Mouse (Mus musculus) cerebellum, adult 11 months (tissue): ENCODE data around the gene Rtn2.
A peak's percentile ranks its signal among the peaks of the same experiment; 100 is the strongest.

ENCODE experiments used
- DNase-seq: peaks from one replicate; pipeline ENCODE4 v3.0.0; 2022

Gene Rtn2

GRCm38 (mm10) chr7:19282385-19282784, at the start of gene Rtn2:
Gene Rtn2 (plus strand): TSS chr7:19282624.
- DNase-seq, result peak; percentile 87

GRCm38 (mm10) chr7:19234652-19235051, 47.8 kb upstream of the Rtn2 start:
- no peak for DNase-seq

GRCm38 (mm10) chr7:19235092-19235671, 47.2 kb upstream of the Rtn2 start:
- no peak for DNase-seq

- DNase-seq, result no peak
Observed at GRCm38 (mm10) chr7:19236411-19236810, 46.0 kb upstream of the Rtn2 start.

- no peak for DNase-seq
Observed at GRCm38 (mm10) chr7:19238344-19238743, 44.1 kb upstream of the Rtn2 start.

DNA sequence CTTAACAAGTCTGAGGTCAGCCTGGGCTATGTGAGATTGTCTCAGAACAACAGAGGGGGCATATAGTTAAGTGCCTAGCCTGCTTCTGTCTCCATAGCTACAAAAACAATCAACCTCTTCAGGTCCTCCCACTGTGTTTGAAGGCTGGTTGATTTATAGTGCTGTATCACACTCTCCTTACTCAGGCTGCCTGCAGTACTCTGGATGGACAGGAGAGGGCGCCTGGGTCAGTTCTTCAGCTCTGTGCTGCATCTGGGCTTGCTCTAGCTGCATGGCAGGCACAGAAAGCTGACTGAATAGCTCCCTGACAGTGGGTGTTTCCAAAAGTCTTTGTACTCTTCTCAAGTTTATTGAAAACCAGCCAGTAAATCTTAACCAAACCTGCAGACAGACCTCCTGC, 43.0 kb upstream of the Rtn2 start:
- peak; percentile 85 for DNase-seq

GRCm38 (mm10) chr7:19239986-19240385, 42.4 kb upstream of the Rtn2 start:
- no peak for DNase-seq

DNA sequence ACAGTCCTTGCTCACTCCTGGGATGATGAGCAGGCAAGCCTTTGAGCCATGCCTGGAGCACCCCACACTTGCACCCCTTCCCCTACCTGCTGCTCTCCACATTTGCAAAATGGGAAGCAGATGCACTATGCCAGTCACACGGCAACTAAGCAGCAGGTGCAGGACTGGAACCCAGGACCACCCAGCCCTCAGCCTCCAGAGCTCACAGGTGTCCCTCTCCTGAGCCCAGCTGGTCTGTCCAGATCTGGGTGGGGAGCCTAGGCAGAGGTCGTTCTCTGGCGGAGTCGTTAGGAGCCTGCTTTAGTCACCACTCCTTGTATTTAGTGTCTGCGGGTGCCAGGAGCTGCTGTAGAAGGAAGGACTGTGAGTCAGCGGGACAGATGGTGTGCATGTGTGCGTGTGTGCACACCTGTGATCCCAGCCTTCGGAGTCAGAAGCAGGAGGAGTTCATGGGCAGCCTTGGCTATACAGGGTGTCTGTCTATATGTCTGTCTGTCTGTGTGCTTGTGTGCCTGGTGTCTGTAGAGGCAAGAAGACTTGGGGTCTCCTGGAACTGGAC, 41.4 kb upstream of the Rtn2 start:
- no peak for DNase-seq

GRCm38 (mm10) chr7:19242005-19242404, 40.4 kb upstream of the Rtn2 start:
- DNase-seq, result no peak

DNA sequence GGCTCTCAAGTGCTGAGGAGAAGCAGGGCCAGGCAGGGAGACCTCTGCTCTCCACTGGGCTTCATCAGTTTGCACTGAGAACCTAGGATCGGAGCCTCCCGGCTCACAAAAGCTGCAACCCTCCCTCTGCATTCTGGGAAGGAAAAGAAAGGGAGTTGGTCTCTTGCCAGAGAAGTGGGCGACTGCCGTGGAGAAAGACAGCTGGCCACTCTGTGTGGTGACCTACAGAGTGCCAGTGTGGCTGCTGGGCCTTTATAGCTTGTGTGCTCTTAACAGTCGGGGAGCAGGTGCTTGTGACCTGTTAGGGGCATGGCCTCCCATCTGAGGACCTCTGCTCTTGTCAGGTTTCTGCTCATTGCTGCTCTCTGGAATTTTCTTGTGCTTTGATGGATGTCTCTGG, 38.6 kb upstream of the Rtn2 start:
- DNase-seq, result no peak

DNA sequence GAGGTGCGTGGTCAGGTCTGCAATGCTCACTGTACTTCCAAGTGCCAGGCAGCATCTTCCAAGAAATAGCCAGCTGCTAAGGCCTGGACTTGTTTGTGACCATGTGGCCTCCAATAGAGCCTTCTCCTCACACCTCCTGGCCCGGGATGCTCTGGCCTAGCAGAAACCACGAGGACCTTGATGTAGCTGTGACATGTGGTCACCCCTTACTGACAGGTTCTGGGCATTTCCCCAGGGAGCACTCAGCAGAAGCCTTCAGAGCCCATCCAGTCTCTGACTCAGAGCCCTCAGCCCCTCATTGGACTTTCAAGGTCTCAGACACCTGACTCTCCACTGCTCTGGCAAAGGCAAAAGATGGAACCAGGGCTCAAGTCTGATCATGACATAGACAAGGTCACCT, 37.3 kb upstream of the Rtn2 start:
- DNase-seq, result no peak

- DNase-seq, result no peak
Observed at GRCm38 (mm10) chr7:19246855-19247254, 35.6 kb upstream of the Rtn2 start.

DNA sequence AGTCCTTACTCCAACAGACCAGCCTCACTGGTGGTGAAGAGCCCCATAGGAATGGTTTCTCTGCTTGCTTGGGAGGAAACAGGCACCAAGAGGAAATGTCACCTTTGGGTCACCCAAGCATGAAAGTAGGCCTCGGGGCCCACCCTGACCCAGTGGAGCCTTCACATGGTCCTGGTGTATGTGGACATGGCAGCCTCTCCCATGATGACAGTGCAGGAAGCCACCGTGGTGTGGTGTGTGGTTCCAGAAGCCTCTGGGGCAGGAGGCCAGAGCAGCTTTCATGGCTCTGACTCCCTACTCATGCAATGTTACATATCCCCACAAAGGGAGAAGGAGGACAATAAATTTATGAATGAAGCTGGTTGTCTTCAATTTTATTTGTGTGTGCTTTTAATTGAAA, 34.9 kb upstream of the Rtn2 start:
- no peak for DNase-seq

- no peak for DNase-seq
Observed at GRCm38 (mm10) chr7:19252078-19252477, 30.3 kb upstream of the Rtn2 start.

- no peak for DNase-seq
Observed at GRCm38 (mm10) chr7:19253437-19253836, 29.0 kb upstream of the Rtn2 start.

GRCm38 (mm10) chr7:19255395-19255794, 27.0 kb upstream of the Rtn2 start:
- no peak for DNase-seq

DNA sequence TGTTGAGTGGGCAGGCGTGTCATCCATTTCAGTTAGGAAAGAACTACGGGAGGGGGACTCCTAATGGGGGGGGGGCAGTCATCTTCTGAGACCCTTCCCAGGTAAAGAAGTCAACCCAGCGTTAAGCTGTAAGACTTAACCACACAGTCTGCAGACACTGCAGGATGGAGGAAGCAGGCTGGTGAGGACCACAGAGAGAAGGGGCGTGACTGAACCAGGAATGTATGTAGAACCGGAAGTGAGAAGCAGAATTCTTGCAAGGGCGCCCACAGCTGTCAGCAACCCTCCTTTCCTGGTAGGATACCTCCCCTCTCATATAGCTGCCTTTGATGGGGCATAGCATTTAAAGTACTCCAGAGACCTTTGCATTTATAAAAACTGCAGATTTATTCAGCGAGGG, 25.9 kb upstream of the Rtn2 start:
- DNase-seq, result no peak

- no peak for DNase-seq
Observed at GRCm38 (mm10) chr7:19257390-19258022, 24.9 kb upstream of the Rtn2 start.

DNA sequence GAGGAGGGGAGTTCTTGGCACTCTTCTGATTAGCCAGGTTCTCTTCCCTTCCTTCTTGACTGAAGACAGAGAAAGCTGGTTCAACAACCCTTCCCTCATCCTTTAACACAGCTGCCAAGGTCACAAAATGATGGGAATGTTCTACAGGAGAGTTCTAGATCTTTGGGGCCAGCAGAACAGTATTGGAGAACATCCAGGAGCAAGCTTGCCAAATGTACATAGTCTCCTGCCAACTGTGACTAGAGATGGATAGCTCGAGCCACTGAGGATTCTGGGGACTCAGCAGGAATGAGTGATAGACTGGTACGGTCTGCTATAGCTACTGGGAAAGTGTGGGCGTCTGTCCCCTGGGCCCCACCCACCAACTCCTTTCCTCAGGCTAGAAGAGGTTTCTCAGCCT, 24.1 kb upstream of the Rtn2 start:
- DNase-seq, result no peak

GRCm38 (mm10) chr7:19265147-19265546, 17.3 kb upstream of the Rtn2 start:
- DNase-seq, result no peak

DNA sequence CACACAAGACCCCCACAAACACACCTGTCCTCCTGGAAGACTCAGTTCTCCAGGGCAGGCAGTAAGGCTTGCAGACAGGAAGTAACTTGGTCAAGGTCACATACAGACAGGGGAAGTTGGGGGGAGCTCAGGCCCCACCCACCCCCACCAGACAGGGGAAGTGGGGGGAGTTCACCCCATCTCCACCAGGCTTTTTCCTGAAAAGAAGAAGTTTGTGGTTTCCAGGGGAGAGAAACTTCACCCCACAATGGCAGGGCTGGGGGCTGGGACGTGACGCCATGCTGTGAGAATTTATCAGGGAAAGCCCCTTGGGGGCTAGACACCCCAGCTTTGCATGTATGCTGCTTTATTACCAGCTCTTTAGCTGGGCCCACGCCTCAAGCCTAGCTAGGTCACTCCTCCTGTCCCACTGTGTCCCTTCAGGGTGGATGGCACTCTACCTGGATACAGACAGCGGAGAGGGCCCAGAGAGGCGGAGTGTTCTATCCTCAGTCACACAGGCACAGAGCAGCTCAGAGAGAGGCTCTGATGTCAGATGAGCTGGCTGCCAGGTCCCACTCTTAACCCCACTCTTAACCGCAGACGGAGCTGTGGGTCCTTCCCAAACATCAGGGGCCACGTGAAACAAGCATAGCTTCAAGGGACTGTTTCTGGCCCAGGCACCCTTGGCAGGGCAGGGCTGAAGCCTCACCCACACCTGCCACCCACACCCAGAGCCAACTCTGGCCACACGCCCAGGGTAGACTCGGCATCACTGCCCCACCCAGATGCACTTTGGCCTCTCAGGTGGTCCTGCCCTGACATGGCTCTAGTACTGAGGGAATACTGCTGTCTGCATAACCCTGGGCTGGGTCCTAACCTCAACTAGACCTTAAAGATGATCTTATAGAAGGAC, 16.2 kb upstream of the Rtn2 start:
- no peak for DNase-seq

DNA sequence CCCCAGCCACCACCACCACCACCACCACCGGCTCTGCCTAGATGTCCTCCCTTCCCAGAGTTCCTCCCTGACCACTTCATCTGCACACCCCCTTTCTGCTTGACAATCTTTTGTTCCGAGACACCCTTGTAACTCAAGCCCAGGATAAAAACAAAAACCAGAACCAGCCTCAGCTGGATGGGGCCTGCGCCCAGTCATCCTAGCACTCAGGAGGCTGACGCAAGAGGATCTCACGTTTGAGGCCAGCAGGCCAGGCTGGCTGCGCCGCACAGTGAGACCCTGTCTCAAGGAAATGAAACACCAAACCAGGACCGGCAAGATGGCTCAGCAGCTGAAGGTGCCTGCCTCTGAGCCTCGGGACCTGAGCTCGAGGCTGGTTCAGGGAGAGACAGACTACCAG, 15.4 kb upstream of the Rtn2 start:
- no peak for DNase-seq

DNA sequence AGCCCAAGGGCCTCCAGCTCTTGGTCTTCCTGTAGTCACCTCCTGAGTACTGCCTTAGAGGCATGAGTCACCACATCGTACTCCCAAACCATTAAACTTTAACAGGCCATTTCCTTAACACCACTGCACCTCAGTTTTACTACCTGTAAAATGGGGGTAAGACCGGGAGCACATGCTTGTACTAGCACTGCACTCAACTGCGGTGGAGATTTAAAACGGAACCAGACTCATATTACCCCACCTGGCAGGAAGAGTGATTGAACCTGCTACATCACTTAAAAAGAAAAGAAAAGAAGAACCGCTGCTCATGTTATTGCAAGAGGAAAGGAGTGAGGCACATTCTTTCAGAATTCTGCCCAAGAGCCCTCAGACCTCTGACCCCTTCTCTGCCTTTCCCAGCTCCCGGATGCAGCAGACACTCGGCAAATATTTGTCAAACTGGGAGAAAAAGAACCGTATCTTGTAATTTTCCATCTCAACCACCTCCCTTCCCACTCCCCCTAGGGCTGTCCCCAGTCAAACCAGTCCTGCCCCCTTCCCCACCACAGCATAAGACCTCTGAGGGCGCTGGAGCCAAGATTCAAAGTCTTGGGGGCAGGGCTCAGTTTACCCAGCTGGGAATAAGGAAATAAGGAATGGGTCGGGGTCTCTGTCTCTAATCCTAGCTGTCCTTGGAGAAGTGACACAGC, 13.3 kb upstream of the Rtn2 start:
- DNase-seq, result no peak
